Mouse (Mus musculus) MEL (cell line): ENCODE results near the gene Ap4b1.

Experiments
- CTCF ChIP-seq, 3 experiments: IDR thresholded peaks in 2 of 3; conservative IDR thresholded peaks in 1 of 3; 2 replicates each; pipeline ENCODE4 v1.5.1; 2011 to 2012; ENCODE audit warnings: low read length in 3 of 3, low read depth in 2 of 3, mild to moderate bottlenecking in 2 of 3, improper control_type of control experiment in 1 of 3, inconsistent platforms in 1 of 3, mixed read lengths in 1 of 3, moderate library complexity in 1 of 3; ENCODE audit not compliant: control insufficient read depth in 1 of 3, insufficient read depth in 1 of 3, poor library complexity in 1 of 3, severe bottlenecking in 1 of 3
- GABPA ChIP-seq: IDR thresholded peaks from 2 replicates; pipeline ENCODE4 v1.6.1; 2012; ENCODE audit warnings: low read depth, mild to moderate bottlenecking, inconsistent platforms, low read length, improper control_type of control experiment, moderate library complexity
- HCFC1 ChIP-seq: IDR thresholded peaks from 2 replicates; pipeline ENCODE4 v1.6.1; 2012; ENCODE audit warnings: low read depth, mild to moderate bottlenecking, inconsistent platforms, low read length, improper control_type of control experiment, moderate library complexity
- POLR2A ChIP-seq, 2 experiments: IDR thresholded peaks; 2 replicates each; pipeline ENCODE4 v1.6.1; 2011 to 2012; ENCODE audit warnings: low read length in 2 of 2, mild to moderate bottlenecking in 2 of 2, control low read depth in 1 of 2, improper control_type of control experiment in 1 of 2, low read depth in 1 of 2, moderate library complexity in 1 of 2; ENCODE audit not compliant: control insufficient read depth in 1 of 2, insufficient read depth in 1 of 2, poor library complexity in 1 of 2
- SMC3 ChIP-seq: IDR thresholded peaks from 2 replicates; pipeline ENCODE4 v1.6.1; 2011; ENCODE audit warnings: low read depth, low read length, improper control_type of control experiment
- TAL1 ChIP-seq: IDR thresholded peaks from 2 replicates; pipeline ENCODE4 v1.6.1; 2012; ENCODE audit warnings: mild to moderate bottlenecking, inconsistent platforms, low read length, moderate library complexity, mixed read lengths
- TBP ChIP-seq: IDR thresholded peaks from 2 replicates; pipeline ENCODE4 v1.8.0; 2011; ENCODE audit warnings: low read depth, low read length, improper control_type of control experiment
- USF2 ChIP-seq, 2 experiments: IDR thresholded peaks; 2 replicates each; pipeline ENCODE4 v1.6.1; 2011 to 2012; ENCODE audit warnings: improper control_type of control experiment in 2 of 2, low read length in 2 of 2, borderline replicate concordance in 1 of 2, inconsistent platforms in 1 of 2, low read depth in 1 of 2, mild to moderate bottlenecking in 1 of 2; ENCODE audit not compliant: insufficient read depth in 1 of 2
- ZKSCAN1 ChIP-seq: IDR thresholded peaks from 2 replicates; pipeline ENCODE4 v1.6.1; 2012; ENCODE audit warnings: low read depth, mild to moderate bottlenecking, inconsistent platforms, low read length, improper control_type of control experiment, moderate library complexity
- ZMIZ1 ChIP-seq: IDR thresholded peaks from 2 replicates; pipeline ENCODE4 v1.6.1; 2012; ENCODE audit warnings: low read depth, mild to moderate bottlenecking, inconsistent platforms, low read length, improper control_type of control experiment, moderate library complexity

- TF ChIP-seq CTCF (IDR thresholded peaks at IDR 0.05 in 2 of 3, conservative IDR thresholded peaks at IDR 0.05 in 1 of 3; ENCODE audit: control insufficient read depth in 1 of 3, insufficient read depth in 1 of 3, low read depth in 2 of 3, low read length in 3 of 3, poor library complexity in 1 of 3, severe bottlenecking in 1 of 3) (no peak), HCFC1 (no peak), ZKSCAN1 (no peak), USF2 (IDR thresholded peaks at IDR 0.05; ENCODE audit: borderline replicate concordance in 1 of 2, insufficient read depth in 1 of 2, low read depth in 1 of 2, low read length in 2 of 2) (no peak), TAL1 (no peak), POLR2A (IDR thresholded peaks at IDR 0.05; ENCODE audit: control insufficient read depth in 1 of 2, insufficient read depth in 1 of 2, low read depth in 1 of 2, low read length in 2 of 2, poor library complexity in 1 of 2) (no peak), ZMIZ1 (no peak), SMC3 (no peak), GABPA (no peak), TBP (no peak)
Measured at GRCm38 (mm10) chr3:103857036-103857805, 47.9 kb downstream of the Ap4b1 start.
